Mouse (Mus musculus) lung, adult 2 months (tissue): ENCODE results near the gene Trim16.

Source experiments
- CTCF ChIP-seq: fragments of 200-500 bp; IDR thresholded peaks from 2 replicates; pipeline ENCODE4 v1.5.1; 2011; ENCODE audit warnings: mild to moderate bottlenecking, low read length, control low read depth; ENCODE audit not compliant: insufficient read depth
- POLR2A ChIP-seq: fragments of 200-500 bp; IDR thresholded peaks from 2 replicates; pipeline ENCODE4 v1.6.1; 2011; ENCODE audit warnings: low read depth, mild to moderate bottlenecking, control low read depth, low read length, borderline replicate concordance; ENCODE audit errors: extremely low read depth

DNA sequence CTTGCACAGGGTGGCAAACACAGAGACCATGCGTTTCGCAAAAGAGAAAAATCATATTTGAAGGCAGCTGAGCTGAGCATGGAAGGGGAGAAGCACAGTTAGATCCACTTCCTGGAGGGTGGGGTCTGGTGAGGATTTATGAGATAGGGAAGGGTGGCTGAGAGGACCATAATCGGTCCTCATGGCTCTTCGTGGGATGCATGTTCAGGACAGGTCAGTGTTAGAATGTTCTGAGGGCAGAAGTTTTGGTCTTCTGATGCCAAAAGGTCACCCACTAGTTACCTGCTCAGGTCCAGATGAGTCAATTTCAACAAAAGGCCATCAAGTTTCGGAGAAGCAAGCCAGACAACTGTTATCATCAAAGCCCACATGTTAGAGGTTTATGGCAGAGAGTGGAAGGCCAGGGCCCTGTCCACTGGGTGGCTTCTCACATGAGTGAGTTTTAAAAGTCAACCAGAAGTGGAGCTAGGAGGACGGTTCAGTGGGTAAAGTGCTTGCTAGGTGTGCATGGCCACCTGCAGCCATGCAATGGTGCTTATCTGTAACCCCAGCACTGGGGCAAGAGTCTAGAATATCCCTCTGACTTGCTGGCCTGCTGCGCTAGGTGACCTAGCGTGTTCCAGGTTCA is 858 bp upstream of the Trim16 start:
- TF ChIP-seq POLR2A (no peak), CTCF (no peak)
